Mouse (Mus musculus) T-cell, adult 66 days (primary cell): Measurements from ENCODE around the gene Brms1l. TPM values are rescaled to one million over a fixed set of nuclear protein-coding genes. Genes with fewer than 3 reads are reported as not detected.

ENCODE experiments used
- total RNA-seq, 2 experiments: library from RNA; stranded (reverse); gene quantifications; 3 replicates in 1 of 2; 4 replicates in 1 of 2; pipeline ENCODE4 v1.2.4; 2023

Gene Brms1l
- total RNA-seq = 10 to 100 TPM; 31.6 to 34.2 TPM

DNA sequence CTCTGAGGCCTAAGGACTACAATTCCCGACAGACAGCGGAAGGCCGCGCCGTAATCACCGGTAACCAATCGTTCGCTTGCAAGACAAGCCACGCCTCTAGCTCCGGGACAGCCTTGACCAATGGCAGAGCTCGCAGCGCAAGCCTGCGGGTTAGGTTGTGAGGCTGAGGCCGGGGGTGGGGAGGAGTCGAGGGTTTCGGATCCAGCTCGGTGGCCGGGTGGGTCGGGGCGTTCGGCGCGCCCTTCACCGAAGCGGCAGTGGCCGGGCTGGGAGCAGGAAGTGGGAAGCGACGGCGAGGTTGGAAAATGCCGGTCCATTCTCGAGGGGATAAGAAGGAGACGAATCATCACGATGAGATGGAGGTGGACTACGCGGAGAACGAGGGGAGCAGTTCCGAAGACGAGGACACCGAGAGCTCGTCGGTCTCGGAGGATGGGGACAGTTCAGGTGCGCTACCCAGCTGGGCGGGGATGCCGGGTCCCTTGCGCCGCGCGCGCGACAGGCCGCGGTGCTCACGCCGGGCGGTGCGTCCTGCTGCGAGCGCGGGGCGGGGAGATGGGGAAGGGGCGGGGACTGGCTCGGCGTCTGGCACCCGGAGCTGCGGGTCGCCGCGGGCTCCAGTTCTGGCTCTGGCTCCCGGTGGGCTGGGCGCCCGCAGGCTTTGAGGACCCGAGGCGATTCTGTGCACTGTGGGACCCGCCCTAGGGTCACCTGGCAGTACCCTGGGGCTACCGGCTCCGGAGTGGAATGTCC, at the start of gene Brms1l:
Gene Brms1l, plus strand, starts transcription at position 126 of the 753 bp plus-strand sequence.

DNA sequence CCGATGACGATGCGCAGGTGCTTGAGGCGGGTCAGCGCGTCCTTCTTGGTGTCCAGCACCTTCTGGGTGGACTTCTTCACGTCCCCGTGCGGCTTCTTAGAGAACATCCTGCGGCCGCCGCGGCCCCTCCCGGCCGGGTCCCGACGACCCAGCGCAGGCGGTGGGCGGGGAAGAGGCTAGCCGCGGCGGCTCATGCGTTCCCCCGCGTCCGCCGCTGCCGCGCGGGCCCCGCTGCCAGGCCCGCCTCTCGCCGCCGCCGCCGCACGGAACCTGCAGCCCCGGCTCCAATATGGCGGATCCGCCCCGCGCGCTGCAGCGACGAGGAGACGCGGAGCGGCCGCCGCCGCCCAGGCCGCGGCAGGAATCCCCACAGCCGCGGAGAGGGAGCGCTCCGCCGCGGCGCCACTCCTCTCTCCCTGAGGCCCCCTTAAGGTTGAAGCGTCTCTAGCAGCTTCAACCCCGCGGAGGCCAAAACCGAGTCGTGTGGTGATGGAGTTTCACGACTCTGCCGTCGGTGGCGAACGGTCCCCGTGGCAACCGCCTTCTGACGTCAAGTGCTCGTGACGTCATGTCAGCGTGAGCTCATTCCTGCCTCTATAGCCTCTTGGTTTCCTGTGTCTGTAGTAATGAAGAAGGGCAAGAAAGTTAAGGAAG, 15.3 kb upstream of the Brms1l start, which contains the start of gene Ralgapa1:
Gene Ralgapa1, minus strand, starts transcription at position 507 of the 654 bp plus-strand sequence.

Other genes starting within 250 kb of the Brms1l start
- gene Insm2, start 236.9 kb upstream of the Brms1l start, total RNA-seq = not detected
- 10 to 100 TPM; 66.0 to 69.4 TPM for gene Ralgapa1, start 15.2 kb upstream of the Brms1l start, total RNA-seq